Mouse (Mus musculus): ENCODE measurements around the gene Parp12. TPM values are rescaled to one million over a fixed set of nuclear protein-coding genes. Genes with fewer than 3 reads are reported as not detected.
A peak's percentile ranks its signal among the peaks of the same experiment; 100 is the strongest.

The Parp12 gene
- polyA plus RNA-seq, 1 experiment from 2014 or later, result 29.1 TPM

DNA sequence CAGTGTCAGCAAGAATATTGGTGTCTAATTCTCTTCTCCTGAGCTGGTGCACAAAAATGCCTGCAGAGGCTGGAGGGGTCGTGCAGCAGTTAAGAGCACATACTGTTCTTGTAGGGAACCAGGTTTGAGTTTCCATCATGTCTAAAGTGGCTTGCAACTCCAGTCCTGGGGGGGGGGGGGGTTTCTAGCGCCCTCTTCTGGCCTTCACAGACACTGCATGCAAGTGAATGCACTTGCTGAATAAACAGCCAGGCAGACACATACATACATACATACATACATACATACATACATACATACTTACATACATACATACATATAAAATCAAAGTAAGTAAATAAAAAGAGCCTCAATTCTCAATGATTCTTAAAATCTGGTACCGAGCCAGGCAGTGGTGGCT lies 59.8 kb downstream of the Parp12 start:
- CTCF ChIA-PET, result no interaction called here

DNA sequence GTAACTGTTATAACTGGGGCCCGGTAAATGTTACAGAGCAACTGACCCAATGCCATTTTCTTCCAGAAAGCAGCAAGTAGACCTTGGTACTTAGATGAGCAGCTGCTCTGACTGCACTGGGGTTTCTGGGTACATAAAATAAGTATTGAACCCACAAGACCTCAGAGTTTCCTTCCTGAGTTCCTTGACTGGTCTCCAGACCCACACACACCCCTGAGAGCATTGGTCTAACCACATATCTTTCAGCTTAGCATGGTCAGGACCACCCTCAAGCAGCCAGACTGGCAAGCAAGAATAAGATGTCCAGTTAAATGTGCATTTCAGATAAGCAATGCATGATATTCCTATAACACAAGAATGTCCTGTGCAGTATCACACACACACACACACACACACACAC lies 61.0 kb downstream of the Parp12 start:
- ChIA-PET CTCF (no interaction called here), POLR2A (interaction anchor here (0.6 kb wide), 1 partner anchor 210 kb away, joined by 3 read pairs; no protein-coding TSS in a partner anchor)
- no peak for TF ChIP-seq CTCF (IDR thresholded peaks at IDR 0.05)
- in situ Hi-C loops (cut with MboI; ENCODE audit: low pct_unique_long_range_greater_than_20kb), result no loop called here
- no peak for ATAC-seq
- DNase-seq (ENCODE audit: low read depth, low spot score), result no peak
- H3K27me3 ChIP-seq, result no peaks in the 10 kb centered on the region

More for the DNA sequence above, 59.8 kb downstream of the Parp12 start:
- DNase-seq (ENCODE audit: low read depth, low spot score) (no peak), ATAC-seq (no peak)
- in situ Hi-C loops (cut with MboI; ENCODE audit: low pct_unique_long_range_greater_than_20kb), result no loop called here
- TF ChIP-seq CTCF (IDR thresholded peaks at IDR 0.05), result no peak
- POLR2A ChIA-PET, result no interaction called here
- H3K27me3 ChIP-seq, result no peaks in the 10 kb centered on the region

DNA sequence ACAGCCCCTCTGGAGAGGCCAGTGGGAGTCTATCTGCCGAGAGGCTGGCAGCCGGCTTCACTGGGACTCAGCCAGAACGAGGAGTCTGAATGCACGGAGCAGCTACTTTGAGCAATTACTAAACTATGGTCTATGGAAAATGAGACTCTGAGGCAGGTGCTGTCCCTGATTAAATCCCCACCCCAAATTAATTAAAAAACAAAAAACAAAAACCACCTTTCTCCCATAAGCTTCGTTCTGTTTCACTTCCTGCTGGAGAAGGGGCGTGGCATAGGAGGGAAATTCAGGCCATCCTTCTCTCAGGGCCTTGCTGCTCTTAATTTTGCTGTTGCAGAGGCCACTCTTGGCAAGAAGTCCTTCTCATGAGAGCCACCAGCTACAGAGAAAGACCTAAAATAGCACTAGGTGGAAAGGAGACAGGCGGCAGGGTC lies 62.3 kb downstream of the Parp12 start:
- H3K27me3 ChIP-seq, result no peaks in the 10 kb centered on the region
- ATAC-seq (no peak), DNase-seq (ENCODE audit: low read depth, low spot score) (no peak)
- CTCF ChIA-PET, result interaction anchor here (1.0 kb wide), 1 partner anchor 10 kb away, joined by 3 read pairs; no protein-coding TSS in a partner anchor
- in situ Hi-C loops (cut with MboI; ENCODE audit: low pct_unique_long_range_greater_than_20kb), result no loop called here
- no peak for TF ChIP-seq CTCF (IDR thresholded peaks at IDR 0.05)
- POLR2A ChIA-PET, result no interaction called here

DNA sequence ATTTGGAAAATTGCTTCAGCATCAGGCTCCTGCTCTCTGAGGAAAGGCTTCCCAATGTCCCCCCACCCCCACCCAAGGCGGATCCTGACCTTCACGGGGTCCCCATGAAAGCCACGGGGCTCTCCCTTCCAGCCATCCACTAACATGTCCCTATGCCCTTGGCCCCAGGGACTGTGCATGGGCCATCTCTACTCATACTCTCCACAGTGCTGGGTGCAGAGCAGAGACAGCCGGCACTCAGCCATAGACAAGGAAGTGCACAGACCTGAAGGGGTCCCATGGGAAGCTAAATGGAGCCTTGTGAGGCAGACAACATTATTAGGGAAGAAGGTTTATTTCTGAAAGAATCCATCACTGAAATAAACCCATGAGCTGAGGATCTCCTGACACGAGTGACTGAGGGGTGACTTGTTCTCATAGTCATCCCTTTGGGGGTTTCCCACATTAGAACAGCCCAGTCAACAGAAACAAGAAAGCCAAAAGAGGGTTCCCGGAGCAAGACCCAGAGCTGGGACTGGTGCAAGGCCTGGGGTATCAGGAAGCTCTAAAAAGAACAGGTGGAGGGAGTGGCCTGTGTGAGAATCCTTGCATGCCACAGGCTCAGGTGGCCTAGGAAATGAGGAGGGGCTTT lies 63.2 kb downstream of the Parp12 start:
- TF ChIP-seq CTCF (IDR thresholded peaks at IDR 0.05), result no peak
- no peaks in the 10 kb centered on the region for H3K27me3 ChIP-seq
- in situ Hi-C loops (cut with MboI; ENCODE audit: low pct_unique_long_range_greater_than_20kb), result no loop called here
- CTCF ChIA-PET, result interaction anchor here (1.0 kb wide), 1 partner anchor 11 kb away, joined by 3 read pairs; no protein-coding TSS in a partner anchor
- ATAC-seq, result no peak
- POLR2A ChIA-PET, result no interaction called here
- DNase-seq (ENCODE audit: low read depth, low spot score), result no peak

DNA sequence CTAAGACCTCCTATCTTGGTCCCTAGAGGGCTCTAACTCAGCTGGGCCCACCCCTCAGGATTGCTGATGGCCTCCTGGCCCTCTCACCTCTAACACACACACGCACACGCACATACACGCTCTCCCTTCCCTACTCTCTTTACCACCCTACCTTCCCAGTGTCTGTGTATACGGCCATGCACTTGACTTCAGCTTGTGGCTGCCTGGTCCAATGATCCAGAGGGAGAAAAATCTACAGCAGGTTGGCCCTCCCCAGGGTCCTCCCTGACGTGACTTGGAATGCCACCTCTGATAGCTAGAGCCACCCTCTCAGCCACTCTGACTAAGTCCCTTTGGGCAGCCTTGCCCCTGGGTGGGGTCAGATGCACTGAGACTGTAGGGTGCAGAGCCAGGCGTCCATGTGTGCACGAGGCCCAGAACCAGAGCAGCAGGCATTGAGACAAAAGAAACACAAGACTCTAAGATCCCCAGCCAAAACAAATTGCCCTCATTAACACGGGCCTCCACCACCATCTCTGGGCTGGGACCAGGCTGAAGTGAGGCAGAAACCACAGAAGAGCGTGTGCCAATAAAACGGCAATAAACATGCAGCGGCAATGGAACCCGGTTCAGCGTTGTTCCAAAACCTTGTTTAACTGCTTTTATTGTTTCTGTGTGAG lies 63.8 kb downstream of the Parp12 start:
- H3K27me3 ChIP-seq, result no peaks in the 10 kb centered on the region
- ChIA-PET CTCF (interaction anchor here (1.3 kb wide), 1 partner anchor 19 kb away, joined by 3 read pairs; no protein-coding TSS in a partner anchor), POLR2A (no interaction called here)
- in situ Hi-C loops (cut with MboI; ENCODE audit: low pct_unique_long_range_greater_than_20kb), result no loop called here
- peak; percentile 52 for ATAC-seq
- peak; percentile 31 for DNase-seq (ENCODE audit: low read depth, low spot score)
- TF ChIP-seq CTCF (IDR thresholded peaks at IDR 0.05), result no peak

DNA sequence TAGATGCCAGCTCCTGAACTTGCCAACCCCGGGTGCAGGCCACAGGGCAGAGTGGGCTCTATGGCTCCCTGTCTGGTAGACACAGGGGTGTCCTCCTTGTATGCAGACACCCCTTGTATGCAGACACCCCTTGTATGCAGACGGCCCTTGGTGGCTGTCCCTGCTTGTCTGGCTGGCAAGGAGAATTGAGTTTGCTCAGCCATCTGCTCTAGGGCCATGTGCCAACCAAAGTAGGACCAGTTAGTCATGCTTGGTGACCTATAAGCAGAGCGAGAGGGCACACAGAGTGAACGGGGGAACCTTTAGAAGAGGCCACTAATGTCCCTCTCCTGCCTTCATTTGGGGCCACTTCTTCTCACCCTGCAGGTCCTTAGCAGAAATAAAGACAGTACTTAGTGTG lies 65.5 kb downstream of the Parp12 start:
- no peak for TF ChIP-seq CTCF (IDR thresholded peaks at IDR 0.05)
- no peaks in the 10 kb centered on the region for H3K27me3 ChIP-seq
- no peak for ATAC-seq
- ChIA-PET CTCF (no interaction called here), POLR2A (interaction anchor here (1.0 kb wide), 1 partner anchor 20 kb away, joined by 3 read pairs; no protein-coding TSS in a partner anchor)
- in situ Hi-C loops (cut with MboI; ENCODE audit: low pct_unique_long_range_greater_than_20kb), result no loop called here
- no peak for DNase-seq (ENCODE audit: low read depth, low spot score)

DNA sequence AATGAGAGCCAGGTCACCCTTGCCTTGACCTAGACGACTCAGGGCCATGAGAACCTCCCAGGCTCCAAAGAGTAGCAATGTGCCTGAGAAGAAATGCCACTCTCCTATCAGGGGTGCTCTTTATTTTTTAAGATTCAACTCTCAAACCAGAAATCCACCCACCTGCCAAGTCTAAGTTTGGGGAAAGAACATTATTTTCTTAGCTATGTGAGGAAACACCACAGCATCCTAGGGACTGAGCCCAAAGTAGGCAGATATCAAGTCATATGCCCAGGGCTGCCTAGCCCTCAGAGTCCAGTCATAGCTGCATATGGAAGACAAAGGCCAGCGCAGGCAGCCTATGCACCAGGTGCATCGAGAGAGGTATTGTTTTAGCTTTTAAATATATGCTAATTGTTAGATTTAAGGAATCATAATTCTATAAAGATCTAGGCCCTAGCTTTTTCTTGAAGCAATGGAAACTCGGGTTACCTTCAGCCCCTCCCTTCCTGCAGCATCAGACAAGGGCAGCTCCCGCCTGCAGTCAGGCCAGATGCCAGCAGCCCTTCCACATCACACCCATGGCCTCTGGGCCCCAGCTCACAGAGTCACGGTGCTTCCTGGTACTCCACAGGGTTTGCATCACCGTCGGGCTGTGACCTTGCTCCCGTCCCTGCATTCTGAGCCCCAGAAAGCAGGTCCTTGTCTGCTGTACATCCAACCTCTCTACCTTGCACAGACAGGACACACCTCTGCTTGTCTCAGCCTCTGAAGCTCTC lies 66.2 kb downstream of the Parp12 start:
- no peak for ATAC-seq
- H3K27me3 ChIP-seq, result no peaks in the 10 kb centered on the region
- CTCF ChIA-PET, result no interaction called here
- no peak for TF ChIP-seq CTCF (IDR thresholded peaks at IDR 0.05)
- POLR2A ChIA-PET, result interaction anchor here (1.0 kb wide), 1 partner anchor 20 kb away, joined by 3 read pairs; no protein-coding TSS in a partner anchor
- no peak for DNase-seq (ENCODE audit: low read depth, low spot score)
- in situ Hi-C loops (cut with MboI; ENCODE audit: low pct_unique_long_range_greater_than_20kb), result no loop called here

DNA sequence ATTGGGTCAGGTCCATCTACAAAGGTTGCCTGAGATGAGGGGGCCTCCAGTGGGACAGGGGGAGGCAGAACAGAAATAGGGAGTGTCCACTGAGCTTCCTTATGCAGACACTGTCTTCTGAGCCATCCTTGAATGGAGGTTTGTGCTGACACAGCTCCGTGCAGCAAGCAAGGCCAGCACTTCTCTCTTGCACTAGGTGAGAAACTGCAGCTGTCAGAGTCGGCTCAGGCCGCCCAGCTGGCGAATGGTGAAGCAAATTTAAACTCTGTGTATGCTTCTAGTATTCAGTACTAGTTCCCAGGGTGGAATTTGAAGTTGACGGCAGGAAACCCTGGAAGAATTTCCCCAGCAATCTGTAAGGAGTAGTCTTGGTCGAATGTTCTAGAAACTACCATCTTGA lies 67.3 kb downstream of the Parp12 start:
- H3K27me3 ChIP-seq, result no peaks in the 10 kb centered on the region
- ChIA-PET POLR2A (no interaction called here), CTCF (no interaction called here)
- DNase-seq (ENCODE audit: low read depth, low spot score) (no peak), ATAC-seq (no peak)
- no peak for TF ChIP-seq CTCF (IDR thresholded peaks at IDR 0.05)
- in situ Hi-C loops (cut with MboI; ENCODE audit: low pct_unique_long_range_greater_than_20kb), result no loop called here

DNA sequence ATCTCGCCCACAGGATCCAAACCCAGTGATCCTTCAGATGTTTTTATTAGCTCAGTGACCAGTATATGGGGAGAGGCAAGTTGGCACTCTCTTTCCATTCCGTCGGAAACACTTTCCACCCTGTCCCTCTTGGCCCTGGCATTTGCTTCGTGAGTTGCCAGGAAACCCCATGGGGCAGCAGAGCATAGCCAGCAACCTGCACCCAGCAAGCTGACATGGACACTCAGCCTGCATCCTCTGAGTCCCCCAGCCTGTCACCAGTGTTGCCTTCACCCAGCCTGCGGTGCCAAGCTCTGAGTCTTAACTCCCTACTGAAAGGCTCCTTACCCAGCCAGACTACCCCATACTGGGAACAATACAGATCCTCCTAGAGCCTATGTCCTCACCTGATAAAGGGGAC lies 69.0 kb downstream of the Parp12 start:
- no peaks in the 10 kb centered on the region for H3K27me3 ChIP-seq
- in situ Hi-C loops (cut with MboI; ENCODE audit: low pct_unique_long_range_greater_than_20kb), result no loop called here
- ATAC-seq, result no peak
- TF ChIP-seq CTCF (IDR thresholded peaks at IDR 0.05), result no peak
- DNase-seq (ENCODE audit: low read depth, low spot score), result no peak
- ChIA-PET POLR2A (no interaction called here), CTCF (no interaction called here)

DNA sequence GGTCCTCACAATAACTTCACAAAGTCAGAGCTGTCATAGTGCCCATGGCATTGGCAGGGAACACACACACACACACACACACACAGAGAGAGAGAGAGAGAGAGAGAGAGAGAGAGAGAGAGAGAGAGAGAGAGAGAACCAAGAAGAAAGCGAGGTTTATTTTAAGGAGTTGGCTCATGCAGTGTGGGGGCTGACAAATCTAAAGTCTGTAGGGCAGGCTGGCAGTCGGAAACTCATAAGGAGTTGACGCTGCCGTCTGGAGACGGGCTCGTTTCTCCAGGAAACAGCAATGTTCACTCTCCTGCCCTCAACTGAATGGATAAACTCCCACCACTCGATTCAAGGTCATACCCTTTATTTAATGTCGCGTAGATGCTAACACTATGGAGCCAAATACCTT lies 77.7 kb downstream of the Parp12 start:
- TF ChIP-seq CTCF (IDR thresholded peaks at IDR 0.05), result no peak

More for the DNA sequence above, 77.7 kb downstream of the Parp12 start:
- H3K27me3 ChIP-seq, result no peaks in the 10 kb centered on the region
- CTCF ChIA-PET, result interaction anchor here (1.0 kb wide), 1 partner anchor 304 kb away, joined by 3 read pairs; no protein-coding TSS in a partner anchor
- no peak for DNase-seq (ENCODE audit: low read depth, low spot score)
- POLR2A ChIA-PET, result interaction anchor here (0.6 kb wide), 1 partner anchor 441 kb away, joined by 4 read pairs; no protein-coding TSS in a partner anchor
- in situ Hi-C loops (cut with MboI; ENCODE audit: low pct_unique_long_range_greater_than_20kb), result no loop called here
- no peak for ATAC-seq

Other genes starting within 250 kb of the Parp12 start
- 0.37 TPM for gene Tbxas1, start 242.9 kb downstream of the Parp12 start, polyA plus RNA-seq (2021)
- gene Hipk2, start 242.2 kb downstream of the Parp12 start, polyA plus RNA-seq (2021), result 28.2 TPM
- gene Kdm7a, start 88.4 kb upstream of the Parp12 start, polyA plus RNA-seq (2021), result 11.2 TPM

Measured in Patski (cell line).